Mouse (Mus musculus) forebrain, embryonic 16.5 days (tissue): ENCODE data around the gene Ldhd. TPM values are rescaled to one million over a fixed set of nuclear protein-coding genes. Genes with fewer than 3 reads are reported as not detected.

ENCODE experiments used
- ATAC-seq: fragments of 200-750 bp; cut with Nextera tagmentation; 2 replicates; pipeline ENCODE4 v1.8.0; 2017; ENCODE audit warnings: mild to moderate bottlenecking, moderate library complexity
- H3K27ac ChIP-seq: fragments of 300-500 bp; sonication (generic); 2 replicates; pipeline ENCODE4 v1.5.1; 2014; ENCODE audit warnings: low read length, control low read depth
- H3K27me3 ChIP-seq: fragments of 300-500 bp; sonication (generic); replicated peaks from 2 replicates; pipeline ENCODE4 v1.6.1; 2014; ENCODE audit warnings: low read length; ENCODE audit not compliant: control insufficient read depth, insufficient read depth
- H3K36me3 ChIP-seq: fragments of 300-500 bp; sonication (generic); 2 replicates; pipeline ENCODE4 v1.6.1; 2014; ENCODE audit not compliant: control insufficient read depth, insufficient read depth
- H3K4me1 ChIP-seq: fragments of 300-500 bp; sonication (generic); replicated peaks from 2 replicates; pipeline ENCODE4 v1.6.1; 2014; ENCODE audit warnings: low read length; ENCODE audit not compliant: control insufficient read depth, insufficient read depth
- H3K4me2 ChIP-seq: fragments of 300-500 bp; sonication (generic); 2 replicates; pipeline ENCODE4 v1.6.1; 2014; ENCODE audit warnings: mild to moderate bottlenecking, low read length, control low read depth
- H3K4me3 ChIP-seq: fragments of 300-500 bp; sonication (generic); replicated peaks from 2 replicates; pipeline ENCODE4 v1.5.1; 2014; ENCODE audit warnings: mild to moderate bottlenecking, low read length, control low read depth
- H3K9ac ChIP-seq: fragments of 300-500 bp; sonication (generic); replicated peaks from 2 replicates; pipeline ENCODE4 v1.6.1; 2014; ENCODE audit warnings: low read depth, low read length, control low read depth
- H3K9me3 ChIP-seq: fragments of 300-500 bp; sonication (generic); 2 replicates; pipeline ENCODE4 v1.6.1; 2016; ENCODE audit warnings: low read length; ENCODE audit not compliant: control insufficient read depth
- WGBS: fragments of 180-500 bp; shearing (Covaris S2); extraction: QIAGEN DNeasy Blood & Tissue Kit; methylation state at CpG from one replicate; pipeline ENCODE4 v1.1.7; 2014; 5-methylcytosine and 5-hydroxymethylcytosine counted together
- polyA plus RNA-seq: library from polyadenylated mRNA; unstranded; fragments of >200 nt; fragmentation: Nextera tagmentation; extraction: Ambion mirVana; gene quantifications from 2 replicates; pipeline ENCODE4 v1.2.1, GENCODE M21; 2015

The Ldhd gene
- polyA plus RNA-seq, 1 experiment from 2014 or later = 0.71 TPM

- H3K36me3 ChIP-seq = no peaks in the 10 kb centered on the region
- peaks cover 7% of the 10 kb centered on the region; the same call in 1 of the 2 replicates for H3K4me1 ChIP-seq
These were observed 52.2 kb downstream of the Ldhd start for GRCm38 (mm10) chr8:111577880-111578533.

DNA sequence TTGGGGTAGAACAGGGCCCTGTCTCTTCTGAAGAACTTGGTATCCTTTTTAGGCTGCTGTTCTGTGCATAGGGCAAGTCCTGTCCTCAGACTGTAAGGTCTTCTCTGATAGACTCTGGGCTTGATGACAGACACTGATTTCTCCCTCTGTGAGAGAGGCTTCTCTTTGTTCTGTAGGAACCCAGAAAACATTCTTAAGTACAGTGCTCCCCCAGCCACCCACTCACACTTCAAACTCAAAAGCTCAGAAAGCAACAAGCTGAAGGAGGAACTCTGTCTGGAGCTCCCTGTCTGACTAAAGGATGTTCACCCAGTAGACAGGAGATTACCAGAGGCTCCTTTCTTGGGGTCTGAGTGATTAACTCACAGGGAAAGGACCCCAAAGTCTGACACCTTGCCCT lies 53.7 kb downstream of the Ldhd start:
- H3K9ac ChIP-seq = no peak overlapping the region
- H3K27me3 ChIP-seq = no peaks in the 10 kb centered on the region
- H3K4me3 ChIP-seq = no peak overlapping the region
- no peak overlapping the region for H3K4me2 ChIP-seq
- H3K4me1 ChIP-seq = peaks cover 12% of the 10 kb centered on the region; the same call in 1 of the 2 replicates
- H3K27ac ChIP-seq = no peak overlapping the region
- no peaks in the 10 kb centered on the region for H3K36me3 ChIP-seq
- no peak for ATAC-seq
- H3K9me3 ChIP-seq = no peaks in the 10 kb centered on the region

More at GRCm38 (mm10) chr8:111577880-111578533, 52.2 kb downstream of the Ldhd start:
- WGBS = 90% methylated on average over 9 of the region's 9 CpGs
- no peaks in the 10 kb centered on the region for H3K9me3 ChIP-seq
- no peak overlapping the region for H3K4me3 ChIP-seq
- no peak for ATAC-seq
- H3K27me3 ChIP-seq = no peaks in the 10 kb centered on the region
- no peak overlapping the region for H3K4me2 ChIP-seq
- no peak overlapping the region for H3K9ac ChIP-seq
- H3K27ac ChIP-seq = no peak overlapping the region

DNA sequence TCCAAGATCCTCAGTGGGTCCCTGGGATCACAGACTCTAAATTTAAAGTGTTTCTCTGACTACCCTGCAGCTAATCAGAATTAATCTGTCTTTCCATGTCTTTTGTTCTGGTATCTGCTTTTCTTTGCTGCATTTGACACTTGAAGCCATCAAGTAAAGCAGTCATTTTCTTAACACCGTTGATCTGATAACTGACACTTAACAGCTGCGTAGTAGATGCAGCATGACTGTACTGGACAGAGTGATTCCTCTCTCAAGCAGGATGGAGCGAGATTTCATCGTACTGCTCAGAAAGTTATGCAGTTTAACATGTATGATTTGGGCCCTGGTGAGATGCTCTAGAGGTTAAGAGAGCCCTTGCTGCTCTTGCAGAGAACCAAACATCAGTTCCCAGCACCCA lies 54.7 kb downstream of the Ldhd start:
- no peaks in the 10 kb centered on the region for H3K36me3 ChIP-seq
- no peak for ATAC-seq
- peaks cover 13% of the 10 kb centered on the region; the same call in 1 of the 2 replicates for H3K4me1 ChIP-seq
- H3K4me3 ChIP-seq = no peak overlapping the region
- no peaks in the 10 kb centered on the region for H3K27me3 ChIP-seq
- H3K9me3 ChIP-seq = no peaks in the 10 kb centered on the region
- H3K9ac ChIP-seq = no peak overlapping the region
- H3K27ac ChIP-seq = no peak overlapping the region
- 88% methylated on average over 4 of the region's 4 CpGs for WGBS
- no peak overlapping the region for H3K4me2 ChIP-seq

GRCm38 (mm10) chr8:111574016-111574415 lies 56.2 kb downstream of the Ldhd start:
- H3K27ac ChIP-seq = no peak overlapping the region
- H3K4me1 ChIP-seq = peaks cover 20% of the 10 kb centered on the region

More at GRCm38 (mm10) chr8:111574016-111574415, 56.2 kb downstream of the Ldhd start:
- ATAC-seq = no peak
- Histone ChIP-seq H3K4me3 (no peak overlapping the region), H3K36me3 (no peaks in the 10 kb centered on the region), H3K27me3 (no peaks in the 10 kb centered on the region), H3K9me3 (no peaks in the 10 kb centered on the region), H3K4me2 (no peak overlapping the region), H3K9ac (no peak overlapping the region)
- WGBS = 84% methylated on average over 2 of the region's 2 CpGs

Other genes starting within 250 kb of the Ldhd start
- not detected in 2 replicates for gene Fa2h, start 236.6 kb downstream of the Ldhd start, polyA plus RNA-seq
- gene Wdr59, start 108.3 kb downstream of the Ldhd start, polyA plus RNA-seq = 8.3 and 9.4 TPM in 2 replicates
- gene Znrf1, start 94.3 kb downstream of the Ldhd start, polyA plus RNA-seq = 66.0 and 70.3 TPM in 2 replicates
- 32.5 and 35.7 TPM in 2 replicates for gene Zfp1, start 13.0 kb upstream of the Ldhd start, polyA plus RNA-seq
- not detected in 2 replicates for gene Ctrb1, start 60.6 kb upstream of the Ldhd start, polyA plus RNA-seq
- 45.9 and 52.5 TPM in 2 replicates for gene Bcar1, start 113.4 kb upstream of the Ldhd start, polyA plus RNA-seq
- gene Cfdp1, start 223.9 kb upstream of the Ldhd start, polyA plus RNA-seq = 175 and 190 TPM in 2 replicates
- 3.6 and 3.8 TPM in 2 replicates for gene Tmem170, start 246.4 kb upstream of the Ldhd start, polyA plus RNA-seq